Mouse (Mus musculus): ENCODE data around the gene Pfpl.

- TF ChIP-seq CTCF (IDR thresholded peaks at IDR 0.05; ENCODE audit: borderline replicate concordance, insufficient read depth, low read depth, low read length) (no peak), POLR2A (IDR thresholded peaks at IDR 0.05; ENCODE audit: borderline replicate concordance, insufficient read depth, low read length) (no peak)
Observed at GRCm38 (mm10) chr19:12465530-12466144, 37.9 kb downstream of the Pfpl start.

Data from cerebellum, adult 2 months (tissue).